ENCODE assay signal across 25 mouse cellular contexts in the genomic region with DNA sequence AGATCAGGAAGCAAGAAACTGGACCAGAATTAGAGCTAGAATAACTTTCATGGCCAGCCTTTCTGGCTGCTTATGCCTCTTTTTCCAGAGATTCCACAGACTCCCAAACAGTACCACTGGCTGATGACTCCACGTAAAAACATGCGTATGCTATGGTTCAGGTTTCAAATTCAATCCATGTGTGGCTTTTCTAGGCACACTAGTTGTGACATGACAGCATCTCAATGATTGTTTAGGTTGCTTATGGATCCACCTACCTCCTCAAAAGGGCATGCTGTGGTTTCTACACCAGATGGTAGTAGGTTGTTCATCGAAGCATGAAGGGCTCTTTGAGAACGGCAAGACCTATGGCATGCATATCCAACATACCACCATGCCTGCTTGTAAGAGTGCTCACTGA.
DNase-seq lines count a peak whose midpoint lies in the region; ATAC-seq and TF ChIP-seq lines count a peak whose summit lies in the region.
"Had no signal": no experiment of that assay in that cellular context is flagged by ENCODE, and none has a peak within 500 bp of the region (broad histone marks: within the 10 kb centered on the region; RNA-seq: fewer than 3 reads in every experiment).

No protein-coding gene starts in this region.

- H3K9me3 ChIP-seq in kidney, embryonic 15.5 days (replicated peaks), result no peaks in the 10 kb centered on the region
- H3K9me3 ChIP-seq: embryonic facial prominence, embryonic 15.5 days; forebrain, embryonic 12.5 days; forebrain, embryonic 15.5 days; hindbrain, embryonic 12.5 days; hindbrain, embryonic 15.5 days had no signal

- TF ChIP-seq CTCF in embryonic fibroblast, embryonic 13.5 days (IDR thresholded peaks at IDR 0.05; ENCODE audit: borderline replicate concordance, insufficient read depth, low read length), result no peak

- peaks cover 10% of the 10 kb centered on the region; the same call in 1 of the 2 replicates for H3K4me1 ChIP-seq in embryonic fibroblast, embryonic 13.5 days (ENCODE audit: control insufficient read depth, insufficient read depth, low read length)
- peaks cover 19% of the 10 kb centered on the region for H3K4me1 ChIP-seq in kidney, embryonic 15.5 days
- H3K4me1 ChIP-seq: embryonic facial prominence, embryonic 15.5 days; forebrain, embryonic 15.5 days; hindbrain, embryonic 12.5 days had no signal

- H3K9ac ChIP-seq in kidney, embryonic 15.5 days, result no peak overlapping the region
- H3K9ac ChIP-seq: embryonic facial prominence, embryonic 15.5 days; forebrain, embryonic 12.5 days; forebrain, embryonic 15.5 days; hindbrain, embryonic 12.5 days; hindbrain, embryonic 15.5 days had no signal

- no peak for ATAC-seq in kidney, embryonic 15.5 days (replicated peaks; ENCODE audit: low FRiP score)
- ATAC-seq: CD4-positive, CD25-positive, alpha-beta regulatory T cell, adult 4 months; forebrain, embryonic 15.5 days; intestine, postnatal 0 days had no signal

- no peak overlapping the region for H3K4me3 ChIP-seq in embryonic fibroblast, embryonic 13.5 days (ENCODE audit: insufficient read depth, low read length)
- H3K4me3 ChIP-seq in kidney, embryonic 15.5 days (replicated peaks), result no peak overlapping the region
- H3K4me3 ChIP-seq: embryonic facial prominence, embryonic 15.5 days; erythroblast, embryonic 14.5 days; forebrain, embryonic 12.5 days; forebrain, embryonic 15.5 days; hindbrain, embryonic 12.5 days; hindbrain, embryonic 15.5 days had no signal

- no peaks in the 10 kb centered on the region for H3K36me3 ChIP-seq in kidney, embryonic 15.5 days
- H3K36me3 ChIP-seq: embryonic facial prominence, embryonic 15.5 days; forebrain, embryonic 12.5 days; forebrain, embryonic 15.5 days; hindbrain, embryonic 12.5 days; hindbrain, embryonic 15.5 days had no signal

- TF ChIP-seq POLR2A in embryonic fibroblast, embryonic 13.5 days (IDR thresholded peaks at IDR 0.05; ENCODE audit: low read depth, low read length), result no peak

- WGBS in kidney, embryonic 15.5 days, result 83% methylated on average over 4 of the region's 4 CpGs

- peaks cover 47% of the 10 kb centered on the region for H3K27me3 ChIP-seq in kidney, embryonic 15.5 days
- H3K27me3 ChIP-seq: embryonic facial prominence, embryonic 15.5 days; forebrain, embryonic 12.5 days; forebrain, embryonic 15.5 days; hindbrain, embryonic 12.5 days; hindbrain, embryonic 15.5 days had no signal

- H3K4me2 ChIP-seq in kidney, embryonic 15.5 days, result no peak overlapping the region
- H3K4me2 ChIP-seq: embryonic facial prominence, embryonic 15.5 days; forebrain, embryonic 12.5 days; forebrain, embryonic 15.5 days; heart, embryonic 11.5 days; hindbrain, embryonic 12.5 days; hindbrain, embryonic 15.5 days had no signal

- peak overlapping the region; percentile 64 for H3K27ac ChIP-seq in embryonic fibroblast, embryonic 13.5 days (ENCODE audit: insufficient read depth, low read length)
- no peak overlapping the region for H3K27ac ChIP-seq in kidney, embryonic 15.5 days
- H3K27ac ChIP-seq: embryonic facial prominence, embryonic 15.5 days; forebrain, embryonic 12.5 days; forebrain, embryonic 15.5 days; hindbrain, embryonic 12.5 days; hindbrain, embryonic 15.5 days had no signal

- DNase-seq in 3T3-L1 (ENCODE audit: low read depth, low spot score) (peak; percentile 34), A20 (ENCODE audit: low read depth, low spot score) (peak; percentile 40), NIH3T3 (ENCODE audit: low read depth) (peak; percentile 41)
- no peak for DNase-seq in right cerebral cortex, adult 2 months (ENCODE audit: low spot score in 2 of 2)
- no peak for DNase-seq in adrenal gland, postnatal 14 days
- DNase-seq in spleen, postnatal 14 days (ENCODE audit: low spot score in 2 of 2), result no peak
- DNase-seq: adrenal gland, adult 8-10 months; adrenal gland, postnatal 36 days; B cell, adult 2 months; cerebellum, adult 18-20 months; cerebellum, adult 9-10 months; cerebellum, postnatal 14 days; gastrocnemius, postnatal 10 days; heart, adult 11 months had no signal

Comparison
In these comparisons a context has a peak if more than half of its experiments do, and no peak if none do; other contexts are left out.
1. DNase-seq: peak in 3T3-L1 (single experiment), A20 (single experiment) and NIH3T3 (single experiment); none in right cerebral cortex, adult 2 months (0 of 2), adrenal gland, postnatal 14 days (single experiment) and spleen, postnatal 14 days (0 of 2).